Mouse (Mus musculus): ENCODE results near the gene Rtkn. TPM values are rescaled to one million over a fixed set of nuclear protein-coding genes. Genes with fewer than 3 reads are reported as not detected.

The Rtkn gene
- polyA plus RNA-seq, 1 experiment: 169 TPM

GRCm38 (mm10) chr6:83180605-83181004 is 45.3 kb downstream of the Rtkn start:
- Histone ChIP-seq H3K4me3 (ENCODE audit: insufficient read depth, low read length) (peak overlapping the region; percentile 92), H3K4me1 (ENCODE audit: control insufficient read depth, insufficient read depth, low read length) (peaks cover 4% of the 10 kb centered on the region; the same call in 1 of the 2 replicates), H3K27ac (ENCODE audit: insufficient read depth, low read length) (no peak overlapping the region)
- TF ChIP-seq POLR2A (IDR thresholded peaks at IDR 0.05; ENCODE audit: extremely low read depth, insufficient read depth, low read length) (no peak), CTCF (IDR thresholded peaks at IDR 0.05; ENCODE audit: extremely low read depth, insufficient read depth, low read length) (no peak)

GRCm38 (mm10) chr6:83184858-83185435 is 49.7 kb downstream of the Rtkn start:
- no peak for TF ChIP-seq POLR2A (IDR thresholded peaks at IDR 0.05; ENCODE audit: extremely low read depth, insufficient read depth, low read length)
- peak; percentile 39; the same call in 1 of the 2 replicates for TF ChIP-seq CTCF (IDR thresholded peaks at IDR 0.05; ENCODE audit: extremely low read depth, insufficient read depth, low read length)
- Histone ChIP-seq H3K4me1 (ENCODE audit: control insufficient read depth, insufficient read depth, low read length) (peaks cover 5% of the 10 kb centered on the region), H3K4me3 (ENCODE audit: insufficient read depth, low read length) (no peak overlapping the region), H3K27ac (ENCODE audit: insufficient read depth, low read length) (no peak overlapping the region)

GRCm38 (mm10) chr6:83185895-83186861 is 50.9 kb downstream of the Rtkn start:
- H3K27ac ChIP-seq (ENCODE audit: insufficient read depth, low read length): peak overlapping the region; percentile 79
- H3K4me1 ChIP-seq (ENCODE audit: control insufficient read depth, insufficient read depth, low read length): peaks cover 3% of the 10 kb centered on the region
- H3K4me3 ChIP-seq (ENCODE audit: insufficient read depth, low read length): peak overlapping the region; percentile 86
- TF ChIP-seq CTCF (IDR thresholded peaks at IDR 0.05; ENCODE audit: extremely low read depth, insufficient read depth, low read length) (no peak), POLR2A (IDR thresholded peaks at IDR 0.05; ENCODE audit: extremely low read depth, insufficient read depth, low read length) (peak; percentile 82)

GRCm38 (mm10) chr6:83186946-83187345 is 51.7 kb downstream of the Rtkn start:
- peaks cover 3% of the 10 kb centered on the region for H3K4me1 ChIP-seq (ENCODE audit: control insufficient read depth, insufficient read depth, low read length)
- TF ChIP-seq POLR2A (IDR thresholded peaks at IDR 0.05; ENCODE audit: extremely low read depth, insufficient read depth, low read length) (no peak), CTCF (IDR thresholded peaks at IDR 0.05; ENCODE audit: extremely low read depth, insufficient read depth, low read length) (no peak)
- H3K4me3 ChIP-seq (ENCODE audit: insufficient read depth, low read length): peak overlapping the region; percentile 86
- no peak overlapping the region for H3K27ac ChIP-seq (ENCODE audit: insufficient read depth, low read length)

GRCm38 (mm10) chr6:83193571-83193970 is 58.3 kb downstream of the Rtkn start:
- no peak overlapping the region for H3K27ac ChIP-seq (ENCODE audit: insufficient read depth, low read length)
- peaks cover 2% of the 10 kb centered on the region; the same call in 1 of the 2 replicates for H3K4me1 ChIP-seq (ENCODE audit: control insufficient read depth, insufficient read depth, low read length)
- TF ChIP-seq CTCF (IDR thresholded peaks at IDR 0.05; ENCODE audit: extremely low read depth, insufficient read depth, low read length): no peak
- no peak for TF ChIP-seq POLR2A (IDR thresholded peaks at IDR 0.05; ENCODE audit: extremely low read depth, insufficient read depth, low read length)
- H3K4me3 ChIP-seq (ENCODE audit: insufficient read depth, low read length): no peak overlapping the region

- TF ChIP-seq POLR2A (IDR thresholded peaks at IDR 0.05; ENCODE audit: extremely low read depth, insufficient read depth, low read length): no peak
- TF ChIP-seq CTCF (IDR thresholded peaks at IDR 0.05; ENCODE audit: extremely low read depth, insufficient read depth, low read length): peak; percentile 28; the same call in 1 of the 2 replicates
- Histone ChIP-seq H3K4me3 (ENCODE audit: insufficient read depth, low read length) (no peak overlapping the region), H3K4me1 (ENCODE audit: control insufficient read depth, insufficient read depth, low read length) (peaks cover 2% of the 10 kb centered on the region; the same call in 1 of the 2 replicates), H3K27ac (ENCODE audit: insufficient read depth, low read length) (peak overlapping the region; percentile 46; the same call in 1 of the 2 replicates)
These were observed 62.2 kb downstream of the Rtkn start for GRCm38 (mm10) chr6:83197345-83198004.

Other genes starting within 250 kb of the Rtkn start
- gene Sema4f, start 195.7 kb upstream of the Rtkn start, polyA plus RNA-seq (2012; rRNA removed): 33.5 and 33.7 TPM in 2 replicates
- 0.06 and 0.17 TPM in 2 replicates for gene M1ap, start 188.6 kb upstream of the Rtkn start, polyA plus RNA-seq (2012; rRNA removed)
- 1.2 and 1.9 TPM in 2 replicates for gene Dok1, start 102.0 kb upstream of the Rtkn start, polyA plus RNA-seq (2012; rRNA removed)
- 4.9 and 6.6 TPM in 2 replicates for gene Loxl3, start 101.3 kb upstream of the Rtkn start, polyA plus RNA-seq (2012; rRNA removed)
- 224 and 239 TPM in 2 replicates for gene Aup1, start 80.9 kb upstream of the Rtkn start, polyA plus RNA-seq (2012; rRNA removed)
- 58.8 and 66.9 TPM in 2 replicates for gene Htra2, start 80.2 kb upstream of the Rtkn start, polyA plus RNA-seq (2012; rRNA removed)
- 0.52 and 0.68 TPM in 2 replicates for gene Dqx1, start 77.6 kb upstream of the Rtkn start, polyA plus RNA-seq (2012; rRNA removed)
- not detected in 2 replicates for gene Tlx2, start 65.2 kb upstream of the Rtkn start, polyA plus RNA-seq (2012; rRNA removed)
- gene Pcgf1, start 57.6 kb upstream of the Rtkn start, polyA plus RNA-seq (2012; rRNA removed): 40.2 and 41.9 TPM in 2 replicates
- gene Lbx2, start 49.1 kb upstream of the Rtkn start, polyA plus RNA-seq (2012; rRNA removed): 0.40 and 0.42 TPM in 2 replicates
- 8.1 and 9.7 TPM in 2 replicates for gene Ccdc142, start 33.9 kb upstream of the Rtkn start, polyA plus RNA-seq (2012; rRNA removed)
- 7.8 and 9.7 TPM in 2 replicates for gene Gm42688, start 33.8 kb upstream of the Rtkn start, polyA plus RNA-seq (2012; rRNA removed)
- 95.3 and 98.0 TPM in 2 replicates for gene Mrpl53, start 26.4 kb upstream of the Rtkn start, polyA plus RNA-seq (2012; rRNA removed)
- 31.4 and 32.6 TPM in 2 replicates for gene Mogs, start 20.0 kb upstream of the Rtkn start, polyA plus RNA-seq (2012; rRNA removed)
- 74.4 and 78.5 TPM in 2 replicates for gene Wbp1, start 13.9 kb upstream of the Rtkn start, polyA plus RNA-seq (2012; rRNA removed)
- gene Ino80b, start 10.0 kb upstream of the Rtkn start, polyA plus RNA-seq (2012; rRNA removed): 23.2 and 25.5 TPM in 2 replicates
- gene Wdr54, start 20.9 kb downstream of the Rtkn start, polyA plus RNA-seq (2012; rRNA removed): 29.0 and 34.1 TPM in 2 replicates
- 29.7 and 31.4 TPM in 2 replicates for gene 1700003E16Rik, start 20.9 kb downstream of the Rtkn start, polyA plus RNA-seq (2012; rRNA removed)
- gene Dctn1, start 30.5 kb downstream of the Rtkn start, polyA plus RNA-seq (2012; rRNA removed): 332 and 350 TPM in 2 replicates
- 0.06 and 0.35 TPM in 2 replicates for gene Slc4a5, start 84.4 kb downstream of the Rtkn start, polyA plus RNA-seq (2012; rRNA removed)
- 6.4 and 7.6 TPM in 2 replicates for gene Mthfd2, start 190.4 kb downstream of the Rtkn start, polyA plus RNA-seq (2012; rRNA removed)
- 16.2 and 18.6 TPM in 2 replicates for gene Mob1a, start 190.6 kb downstream of the Rtkn start, polyA plus RNA-seq (2012; rRNA removed)
- 60.8 and 62.6 TPM in 2 replicates for gene Bola3, start 213.7 kb downstream of the Rtkn start, polyA plus RNA-seq (2012; rRNA removed)

Measured in cortical plate, adult 2 months (tissue).